Mouse (Mus musculus) lung, postnatal 25 days (tissue): ENCODE measurements at regions not wholly inside any gene's neighbourhood (a gene's known extent, or its start where the extent isn't known, plus 50 kb on each side); places are given as distances from the start of the nearest gene placed in this dataset.

Experiments
- DNase-seq: peaks from one replicate; pipeline ENCODE4 v3.0.0; 2022; ENCODE audit warnings: low spot score

DNA sequence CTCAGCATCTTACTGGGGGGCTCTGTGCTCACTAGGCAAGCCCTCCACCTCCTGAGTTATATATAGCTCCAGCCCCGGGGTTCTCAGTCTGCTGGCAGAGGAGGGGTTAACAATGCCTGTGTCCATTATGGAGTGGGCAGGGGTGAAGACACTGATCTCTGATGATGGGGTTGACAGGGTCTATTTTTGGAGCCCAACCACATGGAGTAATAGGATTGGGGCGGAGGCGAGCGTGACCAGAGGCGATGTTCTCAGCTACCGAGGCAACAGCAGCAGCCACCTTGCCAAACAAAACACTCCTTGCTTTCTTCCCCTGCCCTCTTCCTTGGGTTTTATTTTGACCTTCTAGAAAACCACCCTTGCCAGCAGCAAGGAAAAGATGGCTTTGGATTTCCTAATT, 141.1 kb upstream of the Gli2 start:
- no peak for DNase-seq

DNA sequence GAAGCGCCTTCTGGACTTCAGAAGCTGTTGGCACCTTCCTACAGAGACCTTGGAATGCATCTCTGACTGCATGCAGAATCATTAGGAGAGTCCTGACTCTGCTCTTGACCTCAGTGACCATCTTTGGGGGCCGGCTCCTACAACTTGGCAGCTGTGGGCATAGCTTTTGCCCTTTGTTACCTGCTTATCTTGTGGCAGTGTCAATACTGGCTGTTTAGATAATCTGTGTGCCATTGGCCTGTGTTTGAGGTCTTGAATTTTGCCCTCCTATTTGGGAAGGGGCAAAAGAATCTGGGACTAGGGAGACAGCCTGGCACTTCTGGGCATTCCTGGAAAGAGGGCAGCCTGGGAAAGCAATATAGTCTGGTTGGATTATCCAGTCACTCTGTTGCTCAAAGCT, 137.8 kb upstream of the Gli2 start:
- DNase-seq, result no peak

DNA sequence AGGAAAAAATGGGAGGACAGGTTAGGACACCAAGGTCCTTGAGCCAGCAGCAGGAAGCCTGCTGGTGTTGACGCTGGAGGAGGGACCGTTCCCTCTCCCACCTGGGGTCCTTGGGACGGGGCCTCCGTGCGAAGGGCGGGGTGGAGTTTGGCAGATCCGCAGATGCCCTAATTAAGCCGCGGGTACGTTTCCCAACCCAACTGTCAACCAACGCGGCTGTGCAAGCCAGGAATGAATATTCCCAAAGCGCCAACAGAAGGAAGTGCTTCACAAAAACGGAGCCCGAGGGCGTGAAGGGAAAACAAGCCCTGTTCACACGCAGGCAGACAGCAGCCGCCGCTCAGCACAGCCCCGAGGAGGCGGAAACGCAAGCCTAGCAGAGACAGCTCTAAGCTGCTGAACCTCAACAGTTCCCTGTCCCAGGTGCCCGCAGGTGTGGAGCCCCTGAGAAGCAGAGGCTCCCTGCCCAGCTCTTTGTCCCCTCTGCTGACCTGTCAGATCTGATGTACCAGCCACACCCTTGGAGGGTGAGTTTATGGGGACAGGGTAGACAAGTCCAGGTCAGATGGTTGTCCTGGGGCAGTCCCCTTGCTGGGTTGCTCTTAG, 136.1 kb upstream of the Gli2 start:
- DNase-seq, result no peak

DNA sequence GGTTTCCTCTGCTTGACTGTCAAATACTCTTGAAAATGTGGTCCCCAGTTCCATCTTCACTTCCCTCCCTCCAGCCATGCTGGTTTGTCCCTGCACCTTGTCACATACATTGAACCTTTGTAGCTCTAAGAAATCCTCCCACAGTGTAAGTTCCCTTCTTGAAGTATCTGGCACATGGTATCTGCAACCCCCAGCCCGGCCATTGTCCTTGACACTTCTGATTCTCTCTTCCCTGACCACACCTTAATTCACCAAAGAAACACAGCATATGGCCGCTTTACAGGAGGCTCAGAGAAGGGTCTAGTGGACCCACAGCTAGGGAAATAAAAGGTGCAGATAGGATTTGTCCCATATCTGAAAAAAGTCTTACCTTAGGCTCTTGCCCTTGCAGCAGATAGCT, 133.9 kb upstream of the Gli2 start:
- no peak for DNase-seq

DNA sequence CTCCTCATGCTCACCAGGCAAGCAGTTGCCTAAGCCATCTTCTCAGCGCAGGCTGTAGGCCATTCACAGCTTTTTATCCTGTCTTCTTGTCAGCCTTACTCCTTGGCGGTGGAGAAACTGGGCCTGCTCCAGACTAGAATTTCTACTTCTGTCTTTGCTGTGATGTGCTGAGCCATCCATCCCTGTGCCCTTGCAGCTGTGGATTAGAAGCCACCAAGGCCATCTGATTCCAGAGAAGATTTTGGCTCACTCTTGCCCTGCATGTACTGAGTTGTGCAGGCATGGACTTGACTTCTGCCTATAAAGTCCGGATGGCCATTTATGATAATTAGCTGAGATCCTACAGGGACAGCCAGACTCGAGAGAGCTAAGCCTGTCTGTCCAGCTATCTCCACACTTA, 133.4 kb upstream of the Gli2 start:
- no peak for DNase-seq

DNA sequence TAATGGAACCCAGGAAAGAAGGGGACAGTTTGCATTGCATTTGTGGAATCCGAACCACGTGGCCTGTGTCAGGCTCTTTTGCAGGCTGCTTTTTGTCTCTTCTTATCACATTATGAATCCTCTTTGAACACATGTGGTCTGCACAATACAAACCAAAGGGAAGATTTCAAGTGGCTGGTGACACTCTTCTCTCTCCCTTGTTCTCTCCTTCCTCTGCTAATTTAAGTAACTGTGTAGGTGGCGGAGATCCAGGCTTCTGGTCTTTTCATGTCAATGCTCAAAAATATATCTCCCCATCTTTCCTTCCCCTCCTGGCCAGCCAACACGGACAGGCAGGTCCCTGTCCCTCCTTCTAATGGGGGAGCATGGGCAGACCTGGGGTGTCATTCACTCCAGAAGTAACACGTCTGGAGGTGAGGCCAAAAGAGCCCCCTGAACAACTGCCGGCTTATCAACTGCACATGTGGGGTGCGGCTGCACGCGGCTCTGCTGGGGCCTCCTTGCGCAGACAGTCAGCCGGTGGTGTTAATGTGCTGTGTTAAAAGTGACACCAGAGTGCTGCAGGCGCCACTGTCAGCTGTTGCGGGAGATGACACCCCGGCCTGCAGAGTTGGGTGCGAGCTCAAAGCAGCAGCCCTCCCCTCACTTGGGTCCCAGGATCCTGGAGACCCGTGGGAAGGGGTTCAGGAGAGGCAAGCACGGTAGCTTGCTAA, 130.3 kb upstream of the Gli2 start:
- DNase-seq, result no peak

DNA sequence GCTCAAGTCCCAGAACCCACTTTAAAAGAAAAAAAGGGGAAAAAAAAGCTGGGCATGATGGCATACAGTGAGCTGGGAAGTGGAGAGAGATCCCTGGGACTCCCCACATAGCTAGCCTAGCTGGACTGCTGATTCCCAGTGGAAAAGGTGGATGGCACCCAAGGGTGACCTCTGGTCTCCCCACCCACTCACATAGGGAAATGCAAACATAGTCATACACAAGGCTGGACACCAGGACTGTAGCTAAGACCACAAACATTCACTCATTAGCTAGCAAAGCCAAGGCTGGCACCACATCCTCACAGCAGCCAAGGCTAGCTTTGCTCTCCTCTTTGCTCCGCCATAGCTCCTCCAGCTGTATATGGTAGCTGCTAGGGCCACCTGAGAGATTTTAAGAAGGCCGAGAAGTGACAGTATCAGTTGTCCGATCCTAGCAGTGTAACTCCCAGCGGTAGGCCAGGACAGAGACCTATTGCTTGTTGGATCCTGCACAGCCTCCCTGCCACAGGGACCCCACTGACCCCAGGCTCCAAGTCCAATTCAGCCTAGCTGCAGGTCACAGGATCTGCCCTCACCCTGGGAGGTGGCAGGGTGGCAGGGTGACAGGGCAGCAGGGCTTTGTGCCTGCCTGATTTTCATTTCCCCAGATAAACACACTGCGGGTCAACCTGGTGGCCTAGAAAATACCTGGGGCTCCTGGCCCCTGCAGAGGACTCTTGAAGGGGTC, 119.8 kb upstream of the Gli2 start:
- DNase-seq, result no peak

DNA sequence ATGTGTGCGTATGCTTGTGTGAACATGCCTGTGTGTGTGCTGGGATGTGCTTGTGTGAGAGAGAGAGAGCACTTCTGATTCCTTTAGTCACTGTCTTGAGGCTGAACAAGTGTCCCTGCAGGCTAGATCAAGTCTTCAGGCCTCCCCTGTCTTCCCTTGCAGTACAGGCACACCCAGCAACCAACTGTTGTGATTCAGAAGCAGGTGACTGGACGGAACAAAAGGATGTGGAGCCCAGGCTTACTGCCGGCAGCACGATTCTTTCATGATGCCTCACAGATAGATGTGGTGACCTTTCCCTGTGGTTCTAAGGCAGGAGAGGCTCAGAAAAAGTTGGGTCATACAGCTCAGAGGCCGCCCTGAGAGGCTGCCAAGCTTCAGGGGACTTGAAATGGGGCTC, 114.0 kb upstream of the Gli2 start:
- DNase-seq, result no peak

DNA sequence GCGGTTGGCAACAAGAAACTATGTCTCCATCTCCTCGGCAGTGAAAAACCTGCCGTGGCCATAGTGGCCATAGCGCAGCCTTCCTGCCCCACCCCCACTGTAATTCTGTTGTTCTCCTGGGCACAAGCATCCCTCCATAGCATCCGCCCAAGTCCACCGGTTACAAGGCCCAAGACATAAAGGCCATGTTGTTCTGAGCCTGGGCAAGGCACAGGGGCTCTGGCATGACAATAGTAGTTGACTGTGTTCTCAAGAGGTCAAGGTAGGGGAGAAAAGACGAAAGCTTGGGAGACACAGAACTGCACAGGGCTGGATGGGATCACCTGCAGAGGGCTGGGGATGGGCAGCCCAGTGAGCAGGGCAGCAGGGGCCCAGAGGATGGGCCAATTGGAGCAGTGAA, 112.9 kb upstream of the Gli2 start:
- DNase-seq, result no peak

DNA sequence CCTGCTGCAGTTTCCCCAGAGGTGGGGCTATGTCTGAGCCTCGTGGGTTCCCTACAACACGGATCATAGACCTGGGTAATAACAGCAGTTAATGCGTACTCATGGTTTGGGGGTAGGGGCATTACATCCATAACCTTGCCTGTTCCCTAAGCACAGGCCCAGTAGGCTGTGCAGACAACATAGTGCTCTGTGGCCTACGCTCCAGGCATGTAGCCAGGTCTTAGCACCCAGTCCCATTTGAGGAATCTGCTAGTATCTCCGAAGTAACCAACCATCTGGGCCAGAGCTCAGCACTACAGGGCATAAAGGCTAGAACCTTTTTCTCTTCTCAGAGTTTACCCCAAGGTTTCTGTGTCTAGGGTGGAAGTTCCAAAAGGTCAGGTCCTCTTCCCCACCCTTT, 111.4 kb upstream of the Gli2 start:
- DNase-seq, result no peak

DNA sequence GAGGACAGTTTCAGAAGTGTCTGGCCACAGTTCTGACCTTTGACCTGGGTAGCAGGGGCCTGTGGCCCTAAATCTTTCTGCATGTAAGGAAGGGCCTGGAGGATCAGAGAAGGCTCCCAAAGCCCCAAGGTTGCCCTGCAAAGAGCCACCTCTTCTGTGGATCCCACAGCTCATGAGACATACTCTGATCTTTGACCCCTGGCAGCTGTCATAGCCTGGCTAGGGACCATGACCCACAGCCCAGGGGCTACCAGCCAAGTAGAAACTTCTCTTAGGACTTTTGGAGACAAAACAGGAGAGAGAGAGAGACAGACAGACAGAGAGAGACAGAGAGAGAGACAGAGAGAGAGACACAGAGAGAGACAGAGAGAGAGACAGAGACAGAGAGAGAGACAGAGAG, 110.4 kb upstream of the Gli2 start:
- DNase-seq, result peak; percentile 7

DNA sequence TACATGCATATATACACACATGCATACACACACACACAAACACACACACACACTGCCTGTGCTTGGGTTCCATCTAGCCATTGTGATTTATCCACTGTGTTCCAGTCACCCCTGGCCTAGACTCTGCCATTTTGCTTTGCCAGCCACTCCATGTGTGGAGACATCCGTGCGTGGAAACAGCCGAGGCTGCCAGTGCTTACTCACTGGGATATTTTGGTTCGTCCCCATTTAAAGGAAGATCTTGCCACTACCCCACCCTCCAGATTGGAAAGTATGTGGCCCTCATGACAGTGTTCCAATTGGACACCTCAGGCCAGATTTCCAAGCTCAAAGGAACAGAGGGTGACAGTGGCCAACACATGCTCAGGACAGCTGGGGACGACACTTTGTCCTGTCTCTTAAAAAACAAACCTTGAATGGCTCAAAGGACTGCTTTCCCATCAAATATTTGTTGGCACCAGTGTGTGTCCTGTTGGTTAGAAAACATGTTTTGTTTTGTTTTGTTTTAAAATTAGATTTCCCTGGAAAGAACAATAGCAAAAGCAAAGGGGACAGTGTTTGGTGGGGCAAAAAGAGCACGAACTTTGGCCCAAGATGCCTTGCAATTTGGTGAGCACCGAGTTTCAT, 109.8 kb upstream of the Gli2 start:
- DNase-seq, result no peak

DNA sequence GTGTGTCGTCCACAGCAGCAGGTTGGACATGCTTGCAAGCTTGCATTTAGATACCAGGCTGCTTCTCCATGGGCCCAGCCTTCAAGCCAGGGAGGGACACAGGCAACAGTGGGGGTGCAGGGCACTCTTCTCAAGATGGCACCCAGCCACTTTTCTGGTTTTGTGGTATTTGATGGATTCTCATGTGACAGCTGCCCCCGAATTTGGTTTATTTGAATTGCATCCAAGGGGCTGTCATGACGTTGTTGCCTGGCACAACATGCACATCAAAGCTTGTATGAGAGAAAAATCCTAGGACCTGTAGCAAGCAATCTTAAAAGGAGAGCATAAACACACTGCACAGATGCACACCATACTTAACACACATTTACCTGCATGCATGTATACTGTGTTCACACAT, 108.3 kb upstream of the Gli2 start:
- DNase-seq, result no peak

DNA sequence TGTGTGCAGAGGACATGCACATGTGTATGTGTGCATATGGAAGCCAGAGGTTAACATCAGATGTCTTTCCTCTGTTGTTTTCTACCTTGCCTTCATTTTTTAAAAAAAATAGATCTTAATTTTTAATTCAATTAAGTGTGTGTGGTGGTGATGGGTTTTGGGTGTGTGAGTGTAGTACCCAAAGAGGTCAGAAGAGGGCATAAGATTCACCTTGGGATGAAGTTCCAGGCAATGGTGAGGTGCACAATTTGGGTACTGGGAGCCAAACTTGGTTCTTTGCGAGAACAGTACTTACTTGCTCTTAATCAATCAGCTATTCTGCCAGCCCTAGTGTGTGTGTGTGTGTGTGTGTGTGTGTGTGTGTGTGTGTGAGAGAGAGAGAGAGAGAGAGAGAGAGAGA, 106.9 kb upstream of the Gli2 start:
- DNase-seq, result no peak

DNA sequence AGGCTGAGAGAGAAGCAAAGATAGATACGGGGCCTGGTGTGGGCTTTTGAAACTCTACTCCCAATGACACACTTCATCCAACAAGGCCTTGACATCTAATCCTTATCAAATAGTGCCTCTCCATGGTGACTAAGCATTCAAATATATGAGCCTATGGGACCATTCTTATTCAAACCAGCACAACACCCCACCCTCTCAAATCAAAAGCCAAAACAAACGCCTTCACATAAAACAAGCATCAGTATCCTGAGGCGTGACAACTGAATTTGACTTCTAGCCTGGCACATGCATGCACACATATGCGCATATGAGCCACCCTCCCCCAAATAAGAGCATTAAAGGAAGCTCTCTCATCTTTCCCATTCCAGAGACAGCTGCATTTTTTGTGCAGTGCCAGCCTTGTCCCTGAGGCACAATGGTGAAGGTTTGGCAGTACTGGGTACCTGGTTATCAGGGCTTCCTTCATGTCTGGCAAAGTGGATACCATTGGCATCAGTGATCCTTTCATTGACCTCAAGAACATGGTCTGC, 103.8 kb upstream of the Gli2 start:
- no peak for DNase-seq

DNA sequence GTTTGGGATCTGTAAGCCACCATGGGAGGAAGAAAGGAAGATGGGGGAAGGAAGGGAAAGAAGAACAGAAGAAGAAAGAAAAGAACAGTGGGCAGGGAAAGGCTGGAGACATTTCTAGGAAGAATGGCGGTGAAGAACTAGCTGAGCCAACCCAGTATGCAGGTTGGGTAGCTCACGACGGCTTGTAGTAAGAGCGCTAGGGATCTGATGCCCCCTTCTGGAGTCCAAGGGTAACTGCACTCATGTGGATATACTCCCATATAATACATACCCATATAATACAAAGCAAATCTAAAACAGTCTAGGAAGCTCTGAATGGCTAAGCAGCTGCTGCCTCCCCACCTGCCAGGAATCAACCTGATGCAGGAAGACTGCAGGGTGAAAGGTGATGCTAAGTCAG, 100.2 kb upstream of the Gli2 start:
- no peak for DNase-seq

DNA sequence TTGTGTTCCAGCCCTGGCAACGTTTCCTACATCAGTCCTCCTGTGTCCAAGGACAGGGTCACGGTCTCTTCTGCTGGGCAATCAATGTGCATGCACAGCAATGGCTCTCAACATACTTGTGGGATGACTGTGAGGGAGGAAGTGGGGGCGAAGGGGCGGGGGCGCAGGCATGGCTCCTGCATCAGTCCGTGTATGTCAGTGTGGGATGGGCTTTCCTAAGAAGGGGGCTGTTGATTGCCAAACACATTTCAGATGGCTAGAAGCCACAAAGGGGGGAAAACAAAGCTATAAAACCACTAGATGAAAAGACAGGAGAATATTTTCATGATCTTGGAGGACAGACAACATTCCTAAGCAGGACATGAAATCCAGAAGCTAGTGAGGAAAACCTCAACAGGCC, 99.4 kb upstream of the Gli2 start:
- no peak for DNase-seq

DNA sequence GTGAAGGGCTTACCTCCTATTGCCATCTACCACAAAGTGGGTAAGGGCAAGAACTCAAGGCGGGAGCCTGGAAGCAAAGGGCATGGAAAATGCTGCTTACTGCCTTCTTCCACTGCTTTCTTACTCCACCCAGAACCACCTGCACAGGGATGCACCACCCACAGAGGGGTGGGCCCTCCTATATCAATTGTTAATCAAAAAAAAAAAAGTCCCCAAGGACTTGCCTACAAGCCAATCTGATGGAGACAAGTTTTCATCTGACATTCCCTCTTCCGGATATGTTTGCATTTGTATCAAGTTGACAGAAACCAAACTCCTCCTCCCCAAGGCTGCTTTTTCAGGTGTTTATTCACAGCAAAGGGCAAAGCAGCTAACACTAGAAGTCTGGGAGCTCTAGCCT, 94.1 kb upstream of the Gli2 start:
- no peak for DNase-seq

DNA sequence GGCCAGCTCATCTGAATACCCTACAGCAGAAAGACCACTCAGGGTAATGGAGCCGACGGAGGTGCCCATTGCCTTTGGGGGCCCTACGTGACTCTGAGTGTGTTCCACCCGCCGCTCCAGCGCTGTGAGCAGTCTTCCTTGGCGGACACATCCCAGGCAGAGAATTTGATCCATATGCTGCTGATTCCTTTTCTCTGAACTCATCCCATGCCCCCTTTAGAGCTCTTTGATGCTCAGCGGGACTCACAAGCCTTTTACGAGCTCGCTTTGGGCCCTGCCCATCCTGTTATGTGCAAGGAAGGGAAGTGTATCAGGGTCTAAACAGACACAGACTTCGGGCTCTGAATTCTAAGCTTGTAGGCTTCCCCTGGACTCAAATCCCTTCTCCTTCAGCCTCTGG, 90.4 kb upstream of the Gli2 start:
- DNase-seq, result no peak

DNA sequence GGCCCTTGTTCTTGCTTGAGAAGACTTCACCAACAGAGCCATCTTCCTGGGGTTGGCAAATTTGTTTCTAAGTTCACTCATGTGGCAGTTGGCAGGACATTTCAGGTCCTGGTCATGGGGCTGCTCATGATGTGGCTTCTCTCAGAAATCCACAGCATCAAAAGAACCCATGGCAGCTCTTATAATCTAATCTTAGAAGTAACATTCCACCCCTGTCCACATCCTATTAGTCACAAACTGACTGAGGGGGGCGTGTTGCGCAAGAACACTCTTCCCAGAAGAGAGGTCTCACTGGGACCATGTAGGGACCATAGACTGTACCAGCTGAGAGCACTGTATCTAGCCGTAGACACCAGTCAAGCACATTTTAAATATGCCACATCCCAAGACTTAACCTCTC, 75.6 kb upstream of the Gli2 start:
- no peak for DNase-seq

DNA sequence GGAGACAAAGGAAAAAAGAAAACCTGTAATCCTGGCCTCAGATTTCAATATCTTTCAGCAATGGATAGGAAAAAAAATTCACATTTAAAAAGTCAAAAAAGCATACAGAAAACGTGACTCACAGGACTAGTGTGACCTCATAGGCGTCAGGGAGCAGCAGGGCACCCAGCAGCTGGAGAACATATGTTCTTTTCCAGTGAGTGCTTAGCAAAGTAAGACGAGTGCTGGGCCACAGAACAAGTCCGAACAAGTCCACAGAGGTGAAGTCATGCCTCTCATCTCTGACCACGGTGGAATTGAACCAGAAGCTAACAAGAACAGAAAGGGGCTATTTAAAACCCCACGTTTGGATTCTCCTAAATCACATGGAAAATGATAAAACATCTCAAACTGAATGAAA, 72.1 kb upstream of the Gli2 start:
- DNase-seq, result no peak

DNA sequence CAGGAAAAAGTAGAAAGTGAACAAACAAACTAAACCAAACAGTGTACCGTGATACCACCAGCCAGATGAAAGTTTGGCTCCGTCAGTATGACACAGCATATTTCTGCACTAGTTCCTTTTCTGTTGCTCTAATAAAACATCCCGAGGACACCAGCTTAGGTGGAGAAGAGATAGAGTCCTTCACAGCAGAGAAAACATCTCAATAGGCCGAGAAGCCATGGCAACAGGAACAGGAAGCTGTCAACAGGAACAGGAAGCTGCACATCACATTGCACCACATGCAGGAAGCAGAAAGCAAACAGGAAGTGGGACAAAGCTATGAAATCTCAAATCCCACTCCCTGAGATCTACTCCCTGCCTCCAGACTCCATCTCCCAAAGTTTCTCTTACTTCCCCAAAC, 71.4 kb upstream of the Gli2 start:
- no peak for DNase-seq

DNA sequence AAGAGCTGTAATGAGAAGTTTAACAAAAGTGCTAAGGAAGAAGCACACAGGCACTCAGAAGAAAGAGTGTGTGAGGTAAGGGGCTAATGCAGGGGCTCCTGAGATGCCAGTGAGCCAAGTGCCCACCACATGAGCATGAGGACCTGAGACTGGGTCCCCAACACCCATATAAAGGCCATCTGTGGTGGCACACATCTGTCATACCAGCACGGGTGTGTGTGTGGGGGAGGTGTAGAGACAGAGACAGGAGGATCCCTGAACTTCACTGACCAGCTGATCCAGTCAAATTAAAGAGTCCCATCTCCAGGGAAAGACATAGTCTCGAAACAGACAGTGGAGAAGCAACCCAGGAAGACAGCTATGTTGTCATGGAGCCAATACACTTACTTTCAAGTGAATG, 70.6 kb upstream of the Gli2 start:
- DNase-seq, result no peak
